Mouse (Mus musculus) bone marrow macrophage, adult 2 months (primary cell): ENCODE data around the gene Card19.

ENCODE experiments used
- CTCF ChIP-seq: IDR thresholded peaks from 2 replicates; pipeline ENCODE4 v1.5.1; 2012; ENCODE audit warnings: low read depth, mild to moderate bottlenecking, low read length, moderate library complexity
- POLR2A ChIP-seq: IDR thresholded peaks from 2 replicates; pipeline ENCODE4 v1.6.1; 2012; ENCODE audit warnings: mild to moderate bottlenecking, low read depth, low read length, borderline replicate concordance

DNA sequence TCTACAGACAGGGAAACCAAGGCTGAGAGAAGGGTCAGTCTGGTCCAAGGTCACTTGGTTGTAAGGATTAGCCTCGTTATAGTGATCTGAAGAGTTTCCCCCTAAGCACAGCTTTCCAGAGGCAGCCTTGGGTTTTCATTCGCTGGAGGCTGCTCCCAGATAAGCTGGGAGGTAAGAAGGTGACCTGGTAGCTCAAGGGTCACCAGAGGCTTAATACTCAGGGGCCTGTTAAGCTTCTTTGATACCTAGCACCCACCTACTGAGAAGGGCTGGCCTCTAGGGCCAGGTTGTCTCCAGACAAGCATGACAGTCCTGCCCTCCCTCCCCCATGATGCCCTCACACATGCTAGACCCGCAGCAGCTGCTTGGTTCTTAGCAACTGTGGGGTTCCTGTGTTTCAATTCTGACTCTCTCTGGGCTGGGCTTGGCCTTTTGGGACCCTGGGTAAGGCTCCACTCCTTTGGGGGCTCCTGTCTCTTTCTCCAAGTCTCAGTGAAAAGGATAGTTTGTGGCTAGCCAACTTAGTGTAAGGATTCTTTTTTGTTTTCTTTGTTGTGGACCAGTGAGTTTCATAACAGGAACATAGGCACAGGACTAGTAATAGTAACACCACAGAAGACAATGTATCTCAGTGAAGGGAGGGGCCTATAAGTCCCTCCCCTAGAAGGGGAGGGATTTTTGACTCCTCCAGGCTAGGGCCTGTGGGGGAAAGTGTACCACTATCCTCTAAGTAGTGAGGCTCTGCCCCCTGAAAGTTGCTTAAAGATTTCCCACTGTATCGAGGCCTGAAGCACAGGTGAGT lies 35.1 kb upstream of the Card19 start:
- TF ChIP-seq POLR2A (no peak), CTCF (no peak)
